ENCODE assay signal across 30 mouse cellular contexts in the genomic region with DNA sequence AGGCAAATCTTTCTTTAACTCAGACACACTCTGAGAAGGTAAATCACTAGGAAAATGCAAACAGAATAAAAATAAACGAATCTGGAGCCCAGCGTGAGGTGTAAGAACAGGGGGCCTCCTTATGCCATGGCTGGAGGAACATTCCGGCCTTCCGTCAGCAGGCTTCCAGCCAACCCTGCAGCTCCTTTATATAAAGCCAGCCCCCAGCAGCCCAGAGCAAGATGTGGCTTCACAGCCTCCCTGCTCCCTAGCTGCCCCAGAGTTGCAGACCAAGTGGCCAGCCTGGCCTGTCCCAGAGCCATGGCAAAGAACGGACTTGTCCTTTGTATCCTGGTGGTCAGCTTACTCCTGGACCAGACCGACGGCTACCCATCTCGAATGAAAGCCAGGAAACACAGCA. TPM values are rescaled to one million over a fixed set of nuclear protein-coding genes. Genes with fewer than 3 reads are reported as not detected.
"Had no signal": no experiment of that assay in that cellular context is flagged by ENCODE, and none has a peak within 500 bp of the region (broad histone marks: within the 10 kb centered on the region; RNA-seq: fewer than 3 reads in every experiment).

Clec3a (plus strand) TSS at position 301 of the 400 bp plus-strand sequence.

- H3K27ac ChIP-seq: heart, adult 2 months; heart, embryonic 13.5 days; heart, embryonic 15.5 days; hindbrain, embryonic 13.5 days; hindbrain, embryonic 15.5 days; hindbrain, postnatal 0 days; kidney, embryonic 15.5 days; kidney, postnatal 0 days; limb, embryonic 12.5 days; liver, embryonic 12.5 days had no signal

- H3K4me1 ChIP-seq: heart, embryonic 13.5 days; heart, embryonic 15.5 days; hindbrain, embryonic 13.5 days; hindbrain, embryonic 15.5 days; kidney, embryonic 15.5 days; limb, embryonic 12.5 days; liver, embryonic 12.5 days had no signal

- H3K27me3 ChIP-seq: heart, embryonic 13.5 days; heart, embryonic 15.5 days; hindbrain, embryonic 13.5 days; hindbrain, embryonic 15.5 days; kidney, embryonic 15.5 days; limb, embryonic 12.5 days; liver, embryonic 12.5 days had no signal

- H3K36me3 ChIP-seq: heart, embryonic 13.5 days; heart, embryonic 15.5 days; hindbrain, embryonic 13.5 days; hindbrain, embryonic 15.5 days; kidney, embryonic 15.5 days; limb, embryonic 12.5 days; liver, embryonic 12.5 days had no signal

- H3K4me2 ChIP-seq: heart, embryonic 11.5 days; heart, embryonic 13.5 days; heart, embryonic 15.5 days; hindbrain, embryonic 13.5 days; hindbrain, embryonic 15.5 days; kidney, embryonic 15.5 days; limb, embryonic 12.5 days; liver, embryonic 12.5 days had no signal

- H3K9ac ChIP-seq: heart, embryonic 13.5 days; heart, embryonic 15.5 days; hindbrain, embryonic 13.5 days; hindbrain, embryonic 15.5 days; kidney, embryonic 15.5 days; limb, embryonic 12.5 days; liver, embryonic 12.5 days had no signal

- DNase-seq: gastrocnemius, postnatal 14 days; gastrocnemius, postnatal 36 days; heart, adult 2 months; heart, postnatal 14 days; heart, postnatal 36 days; kidney, adult 11 months; kidney, adult 2 months; kidney, adult 9 months; kidney, postnatal 14 days; kidney, postnatal 36 days; layer of hippocampus, adult 9-11 months; layer of hippocampus, postnatal 36 days; left cerebral cortex, postnatal 4 days had no signal

- ATAC-seq: hindbrain, postnatal 0 days; intestine, embryonic 16.5 days; liver, embryonic 12.5 days had no signal

- H3K9me3 ChIP-seq: heart, embryonic 13.5 days; heart, embryonic 15.5 days; hindbrain, embryonic 13.5 days; hindbrain, embryonic 15.5 days; kidney, embryonic 15.5 days; limb, embryonic 12.5 days; liver, embryonic 12.5 days had no signal

- H3K4me3 ChIP-seq: heart, adult 2 months; heart, embryonic 13.5 days; heart, embryonic 15.5 days; hindbrain, embryonic 13.5 days; hindbrain, embryonic 15.5 days; kidney, embryonic 15.5 days; limb, embryonic 12.5 days; liver, embryonic 12.5 days had no signal

RNA-seq across cellular contexts. Expression of gene Clec3a, which starts in this region (rescaled TPM):
- polyA plus RNA-seq: gonadal fat pad, adult 2 months; heart, embryonic 11.5 days; heart, embryonic 13.5 days; heart, embryonic 15.5 days; heart, postnatal 0 days; hindbrain, embryonic 11.5 days; hindbrain, embryonic 13.5 days; hindbrain, embryonic 15.5 days; hindbrain, postnatal 0 days; intestine, embryonic 14.5 days; intestine, embryonic 16.5 days; kidney, adult 2 months; kidney, embryonic 15.5 days; kidney, postnatal 0 days; large intestine, adult 2 months; limb, embryonic 12.5 days; liver, adult 2 months; liver, embryonic 12.5 days had no signal
